Mouse (Mus musculus) limb, embryonic 13.5 days (tissue): ENCODE results near the gene Rin2. TPM values are rescaled to one million over a fixed set of nuclear protein-coding genes. Genes with fewer than 3 reads are reported as not detected.
A peak's percentile ranks its signal among the peaks of the same experiment; 100 is the strongest.
"Not testable (repeated sequence)": the region's sequence is repeated elsewhere in the genome, so short reads cannot be mapped to it uniquely, and the experiment has no call there.

Experiments
- ATAC-seq: fragments of 200-750 bp; cut with Nextera tagmentation; 2 replicates; pipeline ENCODE4 v1.8.0; 2017; ENCODE audit warnings: low read depth, moderate number of reproducible peaks, moderate TSS enrichment; ENCODE audit not compliant: low FRiP score
- H3K27ac ChIP-seq: fragments of 300-500 bp; sonication (generic); 2 replicates; pipeline ENCODE4 v1.5.1; 2015; ENCODE audit warnings: inconsistent platforms, mild to moderate bottlenecking, moderate library complexity
- H3K27me3 ChIP-seq: fragments of 300-500 bp; sonication (generic); 2 replicates; pipeline ENCODE4 v1.6.1; 2015; ENCODE audit warnings: mild to moderate bottlenecking, inconsistent platforms
- H3K36me3 ChIP-seq: fragments of 300-500 bp; sonication (generic); 2 replicates; pipeline ENCODE4 v1.6.1; 2015; ENCODE audit warnings: inconsistent platforms, mild to moderate bottlenecking, moderate library complexity
- H3K4me1 ChIP-seq: fragments of 300-500 bp; sonication (generic); 2 replicates; pipeline ENCODE4 v1.6.1; 2015; ENCODE audit warnings: inconsistent platforms
- H3K4me2 ChIP-seq: fragments of 300-500 bp; sonication (generic); replicated peaks from 2 replicates; pipeline ENCODE4 v1.6.1; 2015; ENCODE audit warnings: inconsistent platforms, mild to moderate bottlenecking, moderate library complexity
- H3K4me3 ChIP-seq: fragments of 300-500 bp; sonication (generic); 2 replicates; pipeline ENCODE4 v1.5.1; 2015; ENCODE audit warnings: moderate library complexity, mild to moderate bottlenecking, inconsistent platforms
- H3K9ac ChIP-seq: fragments of 300-500 bp; sonication (generic); 2 replicates; pipeline ENCODE4 v1.6.1; 2015; ENCODE audit warnings: mild to moderate bottlenecking, inconsistent platforms
- H3K9me3 ChIP-seq: fragments of 300-500 bp; sonication (generic); 2 replicates; pipeline ENCODE4 v1.6.1; 2016; ENCODE audit warnings: inconsistent platforms
- WGBS: fragments of 180-500 bp; shearing (Covaris S2); methylation state at CpG from one replicate; pipeline ENCODE4 v1.1.7; 2015; 5-methylcytosine and 5-hydroxymethylcytosine counted together
- microRNA-seq: library from miRNA; unstranded; fragments of <30 nt; microRNA quantifications from one replicate; pipeline ENCODE4, GENCODE M21; 2016
- polyA plus RNA-seq: library from polyadenylated mRNA; unstranded; fragments of >200 nt; fragmentation: Nextera tagmentation; extraction: Ambion mirVana; gene quantifications from 2 replicates; pipeline ENCODE4 v1.2.1, GENCODE M21; 2015

The Rin2 gene
- polyA plus RNA-seq, 1 experiment from 2014 or later: 53.5 TPM

DNA sequence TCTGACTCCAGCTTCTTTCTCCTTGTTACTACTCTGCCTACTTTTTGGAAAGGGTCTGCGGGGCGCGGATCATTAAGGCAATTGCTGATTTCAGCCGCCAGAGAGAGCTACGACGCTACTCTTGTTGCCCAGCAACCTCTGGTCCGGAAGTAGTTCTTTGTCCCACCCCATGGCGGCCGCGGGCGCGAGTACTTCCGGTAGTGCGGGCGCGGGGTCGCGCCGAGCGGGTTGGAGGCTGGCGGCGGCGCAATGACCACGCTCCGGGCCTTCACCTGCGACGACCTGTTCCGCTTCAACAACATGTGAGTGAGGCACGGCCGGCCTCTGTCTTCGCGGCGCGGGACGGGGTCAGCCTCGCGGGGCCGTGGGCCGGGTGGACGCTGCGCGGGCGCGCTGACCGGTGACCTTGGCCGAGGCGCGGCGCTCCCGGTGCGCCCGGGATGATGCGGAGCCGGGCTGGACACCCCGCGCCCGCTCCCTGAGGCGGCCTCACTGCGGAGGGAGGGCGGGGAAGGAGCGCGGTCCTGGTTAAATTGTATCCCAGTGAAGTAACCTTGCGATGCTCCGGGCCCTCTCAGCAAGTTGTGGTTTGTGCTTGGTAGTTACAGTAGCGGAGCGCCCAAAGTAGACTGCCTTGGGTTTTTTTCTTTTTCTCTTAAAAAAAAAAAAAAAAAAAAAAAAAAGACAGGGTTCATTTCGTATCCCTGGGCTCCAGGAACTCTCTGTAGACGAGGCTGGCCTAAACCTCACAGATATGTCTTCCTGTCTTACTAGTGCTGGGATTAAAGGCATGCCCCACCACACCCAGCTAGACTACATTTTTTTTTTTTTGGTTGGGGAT, 228.3 kb downstream of the Rin2 start:
- peak overlapping the region; percentile 84 for H3K27ac ChIP-seq
- peak overlapping the region; percentile 78 for H3K4me2 ChIP-seq
- H3K27me3 ChIP-seq: no peaks in the 10 kb centered on the region
- ATAC-seq: peak; percentile 95
- WGBS: under 1% methylated on average over 68 of the region's 68 CpGs
- H3K4me1 ChIP-seq: peaks cover 19% of the 10 kb centered on the region
- peak overlapping the region; percentile 99 for H3K4me3 ChIP-seq
- H3K36me3 ChIP-seq: peaks cover 12% of the 10 kb centered on the region
- H3K9me3 ChIP-seq: no peaks in the 10 kb centered on the region
- H3K9ac ChIP-seq: peak overlapping the region; percentile 95

DNA sequence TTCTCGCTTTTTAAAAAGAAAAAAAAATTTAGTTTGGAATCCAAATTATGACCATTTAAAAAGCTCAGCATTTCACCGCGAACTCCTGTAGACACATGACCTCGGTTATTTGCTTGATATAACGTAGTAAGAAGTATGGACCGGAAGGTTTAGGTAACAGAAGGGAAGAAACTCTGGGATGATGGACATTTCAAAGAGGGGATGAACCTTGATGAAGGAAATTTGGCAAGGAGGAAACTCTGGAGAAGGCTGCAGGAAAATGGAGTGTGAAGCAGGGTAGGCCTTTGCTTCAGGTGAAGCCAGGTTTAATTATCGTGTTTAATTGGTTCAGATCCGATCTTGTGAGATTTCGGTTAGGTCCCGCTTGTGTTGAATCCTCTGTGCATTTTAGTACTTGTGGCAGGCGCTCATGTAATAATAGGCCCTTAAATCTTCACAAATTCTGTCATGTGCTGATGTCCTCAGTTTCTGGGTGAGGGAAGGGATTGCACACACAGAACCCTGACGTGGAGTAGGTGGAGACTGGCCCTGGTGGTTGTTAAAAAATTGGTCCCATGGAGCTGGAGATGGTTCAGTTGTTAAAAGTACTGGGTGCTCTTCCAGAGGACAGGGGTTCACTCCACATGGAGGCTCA, 229.1 kb downstream of the Rin2 start:
- no peaks in the 10 kb centered on the region for H3K9me3 ChIP-seq
- H3K27ac ChIP-seq: no peak overlapping the region
- H3K4me2 ChIP-seq: peak overlapping the region; percentile 78
- H3K4me1 ChIP-seq: peaks cover 19% of the 10 kb centered on the region
- H3K36me3 ChIP-seq: peaks cover 18% of the 10 kb centered on the region
- H3K9ac ChIP-seq: peak overlapping the region; percentile 95
- no peaks in the 10 kb centered on the region for H3K27me3 ChIP-seq
- WGBS: 28% methylated on average over 12 of the region's 12 CpGs
- no peak for ATAC-seq
- H3K4me3 ChIP-seq: peak overlapping the region; percentile 99

DNA sequence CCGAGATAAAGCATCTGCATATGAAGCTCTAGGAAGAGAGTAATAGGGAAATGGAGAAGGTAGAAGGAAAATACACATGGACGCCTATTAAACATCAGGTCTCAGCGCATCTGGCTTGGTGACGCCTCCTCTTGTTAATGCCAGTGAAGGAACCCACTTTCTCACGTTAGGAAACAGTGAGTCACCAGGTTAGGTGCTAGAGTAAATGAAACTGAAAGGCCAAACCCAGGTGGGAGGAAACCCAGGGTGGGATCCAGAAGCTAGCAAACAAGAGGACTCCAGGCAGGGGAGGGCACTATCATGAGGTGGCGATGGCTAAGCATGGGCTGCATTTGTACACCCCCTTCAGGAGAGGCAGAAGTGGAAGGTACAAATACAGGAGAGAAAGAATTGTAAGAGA, 230.1 kb downstream of the Rin2 start:
- peak overlapping the region; percentile 78; the same call in 1 of the 2 replicates for H3K4me2 ChIP-seq
- ATAC-seq: no peak
- H3K4me3 ChIP-seq: no peak overlapping the region
- no peaks in the 10 kb centered on the region for H3K9me3 ChIP-seq
- no peaks in the 10 kb centered on the region for H3K27me3 ChIP-seq
- H3K9ac ChIP-seq: no peak overlapping the region
- no peak overlapping the region for H3K27ac ChIP-seq
- peaks cover 27% of the 10 kb centered on the region for H3K36me3 ChIP-seq
- peaks cover 19% of the 10 kb centered on the region for H3K4me1 ChIP-seq
- WGBS: 83% methylated on average over 6 of the region's 6 CpGs

DNA sequence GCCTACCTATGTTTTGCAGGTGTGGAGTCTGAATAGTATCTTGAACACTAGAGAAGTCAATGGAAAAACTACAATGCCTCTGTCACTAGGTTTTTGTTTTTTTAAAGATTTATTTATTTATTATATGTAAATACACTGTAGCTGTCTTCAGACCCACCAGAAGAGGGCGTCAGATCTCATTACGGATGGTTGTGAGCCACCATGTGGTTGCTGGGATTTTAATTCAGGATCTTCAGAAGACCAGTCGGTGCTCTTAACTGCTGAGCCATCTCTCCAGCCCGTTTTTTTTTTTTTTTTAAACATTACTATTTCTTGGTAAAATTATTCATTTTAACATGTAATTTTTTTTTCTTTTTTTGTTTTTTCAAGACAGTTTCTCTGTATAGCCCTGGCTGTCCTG, 230.9 kb downstream of the Rin2 start:
- H3K36me3 ChIP-seq: peaks cover 34% of the 10 kb centered on the region
- H3K4me2 ChIP-seq, H3K27me3 ChIP-seq, H3K27ac ChIP-seq, H3K9me3 ChIP-seq, H3K9ac ChIP-seq, H3K4me3 ChIP-seq, ATAC-seq: not testable (repeated sequence)
- WGBS: 49% methylated on average over 4 of the region's 4 CpGs
- H3K4me1 ChIP-seq: peaks cover 19% of the 10 kb centered on the region

GRCm38 (mm10) chr2:145920941-145921650, 246.1 kb downstream of the Rin2 start:
- Histone ChIP-seq H3K4me1 (no peaks in the 10 kb centered on the region), H3K4me2 (no peak overlapping the region), H3K4me3 (no peak overlapping the region), H3K27ac (no peak overlapping the region), H3K36me3 (peaks cover 88% of the 10 kb centered on the region), H3K27me3 (no peaks in the 10 kb centered on the region), H3K9ac (no peak overlapping the region), H3K9me3 (no peaks in the 10 kb centered on the region)
- ATAC-seq: no peak
- 84% methylated on average over 8 of the region's 8 CpGs for WGBS

- peak within 1 kb of the TSS; percentile 78 for H3K9ac ChIP-seq
- peaks cover 28% of the 10 kb centered on the region for H3K36me3 ChIP-seq
- ATAC-seq: peak; percentile 98
- H3K9me3 ChIP-seq: no peaks in the 10 kb centered on the region
- H3K27ac ChIP-seq: no peak within 1 kb of the TSS
- peaks cover 7% of the 10 kb centered on the region for H3K4me1 ChIP-seq
- H3K4me2 ChIP-seq: peak within 1 kb of the TSS; percentile 93
- peak within 1 kb of the TSS; percentile 83 for H3K4me3 ChIP-seq
- WGBS: under 1% methylated on average over 61 of the region's 61 CpGs
- no peaks in the 10 kb centered on the region for H3K27me3 ChIP-seq
Observed at GRCm38 (mm10) chr2:145934339-145935231, 259.6 kb downstream of the Rin2 start, which contains the start of the genes Cfap61 and Crnkl1. Cfap61 (plus strand) TSS chr2:145934784. Crnkl1 (minus strand) TSS chr2:145935014.

DNA sequence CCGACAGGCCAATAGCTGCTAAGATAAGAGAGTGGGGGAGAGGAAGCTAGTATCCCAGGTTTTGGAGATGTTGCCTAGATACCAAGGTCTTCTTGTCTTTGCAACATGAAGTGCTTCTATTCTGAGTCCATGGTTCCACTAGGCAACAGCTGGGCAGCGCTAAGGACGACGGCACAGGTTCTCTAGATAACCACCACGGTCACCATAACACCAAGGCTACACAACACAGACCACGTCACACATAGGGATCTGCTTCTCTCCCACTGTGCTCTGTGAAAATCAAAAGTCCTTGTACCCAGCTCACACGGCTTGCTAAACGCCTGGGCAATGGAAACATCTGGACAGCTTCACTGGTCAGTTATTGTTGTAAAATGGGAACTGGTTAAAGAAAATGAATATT, 262.0 kb downstream of the Rin2 start:
- no peaks in the 10 kb centered on the region for H3K27me3 ChIP-seq
- ATAC-seq: no peak
- H3K27ac ChIP-seq: no peak overlapping the region
- H3K4me3 ChIP-seq: no peak overlapping the region
- H3K4me1 ChIP-seq: peaks cover 7% of the 10 kb centered on the region
- no peak overlapping the region for H3K4me2 ChIP-seq
- peaks cover 6% of the 10 kb centered on the region for H3K36me3 ChIP-seq
- no peaks in the 10 kb centered on the region for H3K9me3 ChIP-seq
- no peak overlapping the region for H3K9ac ChIP-seq
- 84% methylated on average over 8 of the region's 8 CpGs for WGBS

Small RNA genes lying within 50 kb of the gene (microRNA-seq; reads per million reads assigned to microRNA genes)
- gene Gm25026: not detected

Other genes starting within 250 kb of the Rin2 start
- 163 and 165 TPM in 2 replicates for gene Naa20, start 226.9 kb downstream of the Rin2 start, polyA plus RNA-seq